Mouse (Mus musculus): Measurements from ENCODE around the gene Folr1.
A peak's percentile ranks its signal among the peaks of the same experiment; 100 is the strongest.

- no peak for TF ChIP-seq EP300 (IDR thresholded peaks at IDR 0.05; ENCODE audit: low read depth)
- TF ChIP-seq CTCF (IDR thresholded peaks at IDR 0.05; ENCODE audit: low read depth), result 0 out of 2 replicates have a peak, but pooled peaks have one; percentile 15
These were observed 40.2 kb downstream of the Folr1 start for GRCm38 (mm10) chr7:101830373-101830772.

Data from liver, postnatal 0 days (tissue).